Mouse (Mus musculus): Measurements from ENCODE around the gene Zfp523. TPM values are rescaled to one million over a fixed set of nuclear protein-coding genes. Genes with fewer than 3 reads are reported as not detected.
"Not testable (repeated sequence)": the region's sequence is repeated elsewhere in the genome, so short reads cannot be mapped to it uniquely, and the experiment has no call there.

Gene Zfp523
- polyA plus RNA-seq, 1 experiment from 2014 or later, result 31.0 TPM

DNA sequence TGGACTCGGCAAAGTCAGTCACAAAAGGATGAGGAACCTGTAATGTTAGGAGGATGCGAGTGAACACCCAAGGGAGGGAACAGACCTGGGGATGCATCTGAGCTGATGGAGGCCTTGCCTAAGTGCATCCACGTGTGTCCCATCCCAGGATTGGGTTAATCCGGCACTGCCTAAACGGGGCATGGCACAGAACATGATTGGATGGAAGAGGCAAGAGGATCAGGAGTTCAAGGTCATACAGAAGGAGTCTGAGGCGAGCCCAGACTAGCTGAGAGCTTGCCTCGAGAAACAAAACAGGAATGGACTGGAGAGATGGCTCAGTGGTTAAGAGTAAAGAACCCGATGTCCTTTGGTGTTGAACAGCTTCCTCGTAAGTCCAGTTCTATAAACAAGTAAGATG, 35.5 kb downstream of the Zfp523 start:
- WGBS, result 77% methylated on average over 9 of the region's 9 CpGs
- no peak for ATAC-seq

DNA sequence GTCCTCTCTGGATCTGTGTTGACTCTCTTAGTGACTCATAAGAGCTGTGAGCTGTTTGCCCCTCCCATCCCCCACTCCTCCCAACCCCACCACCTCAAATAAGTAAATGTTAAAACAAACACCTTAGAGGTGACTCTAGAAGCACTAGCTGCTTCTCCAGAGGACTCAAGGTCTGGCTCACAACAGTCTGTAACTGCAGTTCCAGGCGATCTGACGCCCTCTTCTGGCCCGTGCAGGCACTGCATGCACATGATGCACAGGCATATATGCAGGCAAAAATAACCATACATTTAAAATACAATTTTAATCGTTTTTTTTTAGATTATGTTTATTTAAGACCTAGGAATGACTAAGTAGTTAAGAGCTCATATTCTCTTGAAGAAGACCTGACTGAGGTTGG, 36.3 kb downstream of the Zfp523 start:
- Histone ChIP-seq H3K4me1 (ENCODE audit: control insufficient read depth, insufficient read depth, low read length) (no peaks in the 10 kb centered on the region), H3K4me3 (ENCODE audit: low read depth, low read length) (no peak overlapping the region), H3K9ac (ENCODE audit: low read length) (no peak overlapping the region), H3K36me3 (ENCODE audit: control insufficient read depth, insufficient read depth, low read length) (no peaks in the 10 kb centered on the region), H3K9me3 (replicated peaks; ENCODE audit: control insufficient read depth, low read length) (no peaks in the 10 kb centered on the region), H3K27me3 (replicated peaks; ENCODE audit: control insufficient read depth, insufficient read depth, low read length) (no peaks in the 10 kb centered on the region), H3K27ac (ENCODE audit: low read depth, low read length) (no peak overlapping the region), H3K4me2 (ENCODE audit: low read length) (no peak overlapping the region)
- DNase-seq (ENCODE audit: low spot score) (no peak), ATAC-seq (no peak)
- WGBS, result 22% methylated on average over 4 of the region's 4 CpGs

More for the DNA sequence above, 35.5 kb downstream of the Zfp523 start:
- no peaks in the 10 kb centered on the region for H3K4me1 ChIP-seq (ENCODE audit: control insufficient read depth, insufficient read depth, low read length)
- H3K27ac ChIP-seq (ENCODE audit: low read depth, low read length), result no peak overlapping the region
- no peak overlapping the region for H3K4me2 ChIP-seq (ENCODE audit: low read length)
- no peaks in the 10 kb centered on the region for H3K9me3 ChIP-seq (replicated peaks; ENCODE audit: control insufficient read depth, low read length)
- H3K36me3 ChIP-seq (ENCODE audit: control insufficient read depth, insufficient read depth, low read length), result no peaks in the 10 kb centered on the region
- H3K27me3 ChIP-seq (replicated peaks; ENCODE audit: control insufficient read depth, insufficient read depth, low read length), result no peaks in the 10 kb centered on the region
- no peak overlapping the region for H3K9ac ChIP-seq (ENCODE audit: low read length)
- H3K4me3 ChIP-seq (ENCODE audit: low read depth, low read length), result no peak overlapping the region
- no peak for DNase-seq (ENCODE audit: low spot score)

DNA sequence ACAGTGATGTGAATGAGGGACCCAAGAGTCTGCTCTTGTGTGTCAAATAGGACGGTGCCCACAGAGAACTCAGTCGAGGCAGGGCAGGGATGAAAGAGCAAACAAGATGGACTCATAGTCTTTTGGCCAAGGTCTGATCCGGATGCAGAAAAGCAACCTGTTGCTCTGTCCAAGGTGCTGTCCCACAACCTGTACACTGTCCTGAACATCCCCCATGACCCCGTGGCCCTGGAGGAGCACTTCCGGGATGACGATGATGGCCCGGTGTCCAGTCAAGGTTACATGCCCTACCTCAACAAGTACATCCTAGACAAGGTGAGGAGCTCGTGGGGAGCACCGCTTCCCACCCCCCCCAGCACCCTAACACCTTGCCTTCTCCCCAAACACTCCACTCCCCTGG, 39.9 kb downstream of the Zfp523 start:
- ATAC-seq, result no peak
- 92% methylated on average over 9 of the region's 9 CpGs for WGBS
- no peaks in the 10 kb centered on the region for H3K27me3 ChIP-seq (replicated peaks; ENCODE audit: control insufficient read depth, insufficient read depth, low read length)
- H3K4me3 ChIP-seq (ENCODE audit: low read depth, low read length), result no peak overlapping the region
- no peak overlapping the region for H3K4me2 ChIP-seq (ENCODE audit: low read length)
- H3K9ac ChIP-seq (ENCODE audit: low read length), result no peak overlapping the region
- no peaks in the 10 kb centered on the region for H3K4me1 ChIP-seq (ENCODE audit: control insufficient read depth, insufficient read depth, low read length)
- H3K36me3 ChIP-seq (ENCODE audit: control insufficient read depth, insufficient read depth, low read length), result no peaks in the 10 kb centered on the region
- no peak for DNase-seq (ENCODE audit: low spot score)
- H3K9me3 ChIP-seq (replicated peaks; ENCODE audit: control insufficient read depth, low read length), result no peaks in the 10 kb centered on the region
- H3K27ac ChIP-seq (ENCODE audit: low read depth, low read length), result no peak overlapping the region

DNA sequence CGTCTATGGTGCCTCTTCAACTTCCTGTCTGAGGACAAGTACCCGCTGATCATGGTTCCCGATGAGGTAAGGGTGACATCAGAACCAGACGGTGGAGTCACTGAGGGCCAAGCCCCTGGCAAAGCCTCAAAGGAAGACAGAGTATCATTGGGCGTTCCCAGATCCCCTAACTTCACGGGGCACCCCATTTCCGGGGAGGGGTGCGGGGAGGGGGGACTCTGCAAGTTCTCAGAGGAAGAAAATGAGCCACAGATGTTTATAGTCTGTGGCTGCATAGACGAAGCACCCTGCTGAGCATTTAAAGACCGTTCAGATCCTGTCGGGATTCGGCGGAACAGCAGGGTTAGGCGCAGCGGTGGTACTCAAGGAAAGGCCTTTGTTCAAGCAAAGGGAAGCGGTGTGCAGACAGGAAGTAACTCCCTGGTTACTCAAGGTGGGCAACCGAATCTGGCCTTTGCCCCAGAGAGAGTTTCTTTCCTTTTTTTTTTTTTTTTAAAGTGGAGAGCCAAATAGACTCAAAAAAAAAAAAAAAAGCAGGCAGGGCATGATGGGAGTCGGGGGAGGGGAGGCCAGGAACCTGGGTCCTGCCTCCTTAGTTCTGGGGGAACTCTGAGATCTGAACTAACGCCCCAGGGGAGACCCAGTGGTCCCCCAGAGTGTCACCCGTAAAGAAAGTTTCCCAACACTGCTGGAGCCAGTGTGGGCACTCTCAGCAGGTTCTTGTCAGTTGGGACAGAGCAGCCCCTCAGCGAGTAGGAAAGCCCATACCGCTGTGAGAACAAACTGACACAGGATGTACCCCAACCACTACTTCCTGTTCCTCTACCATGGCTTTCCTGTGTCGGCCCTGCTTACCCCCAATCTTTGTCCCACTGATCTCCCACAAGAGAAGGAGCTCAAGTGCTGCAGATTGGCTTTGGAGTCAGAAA, 41.1 kb downstream of the Zfp523 start:
- peak; percentile 24 for DNase-seq (ENCODE audit: low spot score)
- H3K4me1 ChIP-seq (ENCODE audit: control insufficient read depth, insufficient read depth, low read length), result no peaks in the 10 kb centered on the region

DNA sequence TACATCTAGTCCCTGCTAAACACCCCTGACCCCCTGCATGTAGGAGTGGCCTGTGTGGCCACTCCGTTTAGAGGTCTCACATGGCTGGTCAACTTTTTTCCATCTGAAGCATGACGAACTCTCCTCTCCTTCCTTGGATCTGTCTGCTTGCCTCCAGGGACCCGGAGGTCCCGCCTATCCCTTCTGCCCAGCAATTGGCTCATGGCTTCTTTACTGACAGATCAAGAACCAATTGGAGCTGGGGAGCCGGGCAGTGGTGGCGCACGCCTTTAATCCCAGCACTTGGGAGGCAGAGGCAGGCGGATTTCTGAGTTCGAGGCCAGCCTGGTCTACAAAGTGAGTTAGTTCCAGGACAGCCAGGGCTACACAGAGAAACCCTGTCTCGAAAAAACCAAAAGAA, 45.5 kb downstream of the Zfp523 start:
- DNase-seq (ENCODE audit: low spot score); H3K4me3 ChIP-seq (ENCODE audit: low read depth, low read length); ATAC-seq; H3K27me3 ChIP-seq (replicated peaks; ENCODE audit: control insufficient read depth, insufficient read depth, low read length); H3K4me2 ChIP-seq (ENCODE audit: low read length); H3K27ac ChIP-seq (ENCODE audit: low read depth, low read length); H3K9me3 ChIP-seq (replicated peaks; ENCODE audit: control insufficient read depth, low read length); H3K9ac ChIP-seq (ENCODE audit: low read length); H3K4me1 ChIP-seq (ENCODE audit: control insufficient read depth, insufficient read depth, low read length); H3K36me3 ChIP-seq (ENCODE audit: control insufficient read depth, insufficient read depth, low read length): not testable (repeated sequence)
- 93% methylated on average over 10 of the region's 10 CpGs for WGBS

More for the DNA sequence above, 41.1 kb downstream of the Zfp523 start:
- Histone ChIP-seq H3K27me3 (replicated peaks; ENCODE audit: control insufficient read depth, insufficient read depth, low read length) (no peaks in the 10 kb centered on the region), H3K27ac (ENCODE audit: low read depth, low read length) (no peak overlapping the region; the same call in 1 of the 2 replicates), H3K4me2 (ENCODE audit: low read length) (0 out of 2 replicates have a peak overlapping the region, but pooled peaks have one; percentile 2), H3K36me3 (ENCODE audit: control insufficient read depth, insufficient read depth, low read length) (no peaks in the 10 kb centered on the region), H3K9ac (ENCODE audit: low read length) (no peak overlapping the region), H3K9me3 (replicated peaks; ENCODE audit: control insufficient read depth, low read length) (no peaks in the 10 kb centered on the region), H3K4me3 (ENCODE audit: low read depth, low read length) (no peak overlapping the region)
- WGBS, result 27% methylated on average over 23 of the region's 23 CpGs
- no peak for ATAC-seq

DNA sequence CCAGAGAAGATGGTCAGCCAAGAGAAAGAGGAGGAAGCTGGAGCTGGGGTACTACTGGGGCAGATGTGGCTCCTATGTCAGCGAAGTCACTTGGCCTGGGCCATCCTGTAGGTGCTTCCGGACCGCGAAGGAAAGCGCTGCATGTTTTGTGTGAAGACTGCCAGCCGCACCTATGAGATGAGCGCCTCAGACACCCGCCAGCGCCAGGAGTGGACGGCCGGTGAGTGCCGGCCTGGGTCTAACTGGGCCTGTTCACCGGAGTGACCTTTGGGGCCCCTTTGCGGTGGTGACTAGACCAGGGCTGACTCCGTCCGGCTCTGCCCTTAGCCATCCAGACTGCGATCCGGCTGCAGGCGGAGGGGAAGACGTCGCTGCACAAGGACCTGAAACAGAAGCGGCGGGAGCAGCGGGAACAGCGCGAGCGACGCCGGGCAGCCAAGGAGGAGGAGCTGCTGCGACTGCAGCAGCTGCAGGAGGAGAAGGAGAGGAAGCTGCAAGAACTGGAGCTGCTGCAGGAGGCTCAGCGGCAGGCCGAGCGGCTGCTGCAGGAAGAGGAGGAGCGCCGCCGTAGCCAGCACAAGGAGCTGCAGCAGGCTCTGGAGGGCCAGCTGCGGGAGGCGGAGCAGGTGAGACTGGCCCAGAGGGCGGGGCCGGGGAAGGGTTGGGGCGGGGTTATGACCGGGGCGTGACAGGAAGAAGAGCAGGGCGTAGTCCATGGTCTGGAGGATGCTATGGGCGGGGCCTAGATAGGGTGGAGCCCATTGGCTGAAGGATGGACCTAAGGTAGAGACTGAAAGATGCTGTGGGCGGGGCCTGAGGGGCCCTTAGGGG, 46.8 kb downstream of the Zfp523 start:
- peak overlapping the region; percentile 75 for H3K9ac ChIP-seq (ENCODE audit: low read length)
- peak overlapping the region; percentile 78 for H3K4me2 ChIP-seq (ENCODE audit: low read length)
- no peaks in the 10 kb centered on the region for H3K9me3 ChIP-seq (replicated peaks; ENCODE audit: control insufficient read depth, low read length)
- H3K36me3 ChIP-seq (ENCODE audit: control insufficient read depth, insufficient read depth, low read length), result no peaks in the 10 kb centered on the region
- peak; percentile 87 for DNase-seq (ENCODE audit: low spot score)
- peaks cover 6% of the 10 kb centered on the region; the same call in 1 of the 2 replicates for H3K4me1 ChIP-seq (ENCODE audit: control insufficient read depth, insufficient read depth, low read length)
- peak; percentile 84 for ATAC-seq
- H3K4me3 ChIP-seq (ENCODE audit: low read depth, low read length), result peak overlapping the region; percentile 49
- WGBS, result under 1% methylated on average over 46 of the region's 46 CpGs
- H3K27me3 ChIP-seq (replicated peaks; ENCODE audit: control insufficient read depth, insufficient read depth, low read length), result no peaks in the 10 kb centered on the region
- peak overlapping the region; percentile 65 for H3K27ac ChIP-seq (ENCODE audit: low read depth, low read length)

DNA sequence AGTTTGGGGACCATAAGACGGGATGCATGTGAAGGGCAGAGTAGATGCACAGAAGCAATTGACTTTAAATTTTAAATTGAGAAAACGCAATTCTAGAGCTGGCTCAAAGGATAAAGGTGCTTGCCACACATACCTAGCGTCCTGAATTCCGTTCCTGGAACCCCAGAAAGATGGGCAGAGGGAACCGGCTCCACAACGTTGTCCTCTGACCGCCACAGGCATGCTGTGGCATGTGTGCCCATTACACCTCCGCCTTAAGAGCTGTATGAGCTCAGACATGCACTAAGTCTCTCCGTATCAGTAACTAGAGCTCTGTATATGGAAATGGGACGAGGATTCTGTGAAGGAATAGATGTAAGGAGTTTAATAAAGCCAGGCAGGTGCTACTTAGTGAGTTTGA, 47.7 kb downstream of the Zfp523 start:
- WGBS, result 86% methylated on average over 10 of the region's 10 CpGs

DNA sequence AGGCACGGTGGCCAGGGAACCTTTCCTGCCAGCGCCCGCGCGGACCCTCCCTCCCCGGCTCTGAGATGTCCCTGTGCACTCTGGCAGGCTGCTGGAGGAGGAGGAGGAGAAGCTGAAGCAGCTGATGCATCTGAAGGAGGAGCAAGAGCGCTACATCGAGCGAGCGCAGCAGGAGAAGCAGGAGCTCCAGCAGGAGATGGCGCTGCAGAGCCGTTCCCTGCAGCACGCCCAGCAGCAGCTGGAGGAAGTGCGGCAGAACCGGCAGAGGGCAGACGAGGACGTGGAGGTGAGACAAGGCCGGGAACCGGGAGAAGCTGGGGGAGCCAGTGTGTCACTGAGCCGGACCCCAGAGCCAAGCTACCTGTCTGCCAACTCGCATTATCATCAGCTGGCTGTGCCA, 49.1 kb downstream of the Zfp523 start:
- 0% methylated on average over 21 of the region's 21 CpGs for WGBS
- H3K27ac ChIP-seq (ENCODE audit: low read depth, low read length), result peak overlapping the region; percentile 44; the same call in 1 of the 2 replicates
- H3K36me3 ChIP-seq (ENCODE audit: control insufficient read depth, insufficient read depth, low read length), result no peaks in the 10 kb centered on the region
- peaks cover 6% of the 10 kb centered on the region; the same call in 1 of the 2 replicates for H3K4me1 ChIP-seq (ENCODE audit: control insufficient read depth, insufficient read depth, low read length)
- peak; percentile 93 for DNase-seq (ENCODE audit: low spot score)
- peak overlapping the region; percentile 50 for H3K9ac ChIP-seq (ENCODE audit: low read length)
- peak overlapping the region; percentile 23 for H3K4me3 ChIP-seq (ENCODE audit: low read depth, low read length)
- no peaks in the 10 kb centered on the region for H3K27me3 ChIP-seq (replicated peaks; ENCODE audit: control insufficient read depth, insufficient read depth, low read length)
- peak overlapping the region; percentile 57 for H3K4me2 ChIP-seq (ENCODE audit: low read length)
- ATAC-seq, result peak; percentile 71
- H3K9me3 ChIP-seq (replicated peaks; ENCODE audit: control insufficient read depth, low read length), result no peaks in the 10 kb centered on the region

More for the DNA sequence above, 47.7 kb downstream of the Zfp523 start:
- no peaks in the 10 kb centered on the region for H3K27me3 ChIP-seq (replicated peaks; ENCODE audit: control insufficient read depth, insufficient read depth, low read length)
- no peak for ATAC-seq
- no peaks in the 10 kb centered on the region for H3K36me3 ChIP-seq (ENCODE audit: control insufficient read depth, insufficient read depth, low read length)
- H3K4me3 ChIP-seq (ENCODE audit: low read depth, low read length), result no peak overlapping the region
- H3K9me3 ChIP-seq (replicated peaks; ENCODE audit: control insufficient read depth, low read length), result no peaks in the 10 kb centered on the region
- H3K9ac ChIP-seq (ENCODE audit: low read length), result no peak overlapping the region
- H3K4me2 ChIP-seq (ENCODE audit: low read length), result no peak overlapping the region
- H3K27ac ChIP-seq (ENCODE audit: low read depth, low read length), result no peak overlapping the region
- no peak for DNase-seq (ENCODE audit: low spot score)
- peaks cover 6% of the 10 kb centered on the region; the same call in 1 of the 2 replicates for H3K4me1 ChIP-seq (ENCODE audit: control insufficient read depth, insufficient read depth, low read length)

Measured in forebrain, embryonic 14.5 days (tissue).